ENCODE assay signal across 8 mouse cellular contexts in the genomic region with DNA sequence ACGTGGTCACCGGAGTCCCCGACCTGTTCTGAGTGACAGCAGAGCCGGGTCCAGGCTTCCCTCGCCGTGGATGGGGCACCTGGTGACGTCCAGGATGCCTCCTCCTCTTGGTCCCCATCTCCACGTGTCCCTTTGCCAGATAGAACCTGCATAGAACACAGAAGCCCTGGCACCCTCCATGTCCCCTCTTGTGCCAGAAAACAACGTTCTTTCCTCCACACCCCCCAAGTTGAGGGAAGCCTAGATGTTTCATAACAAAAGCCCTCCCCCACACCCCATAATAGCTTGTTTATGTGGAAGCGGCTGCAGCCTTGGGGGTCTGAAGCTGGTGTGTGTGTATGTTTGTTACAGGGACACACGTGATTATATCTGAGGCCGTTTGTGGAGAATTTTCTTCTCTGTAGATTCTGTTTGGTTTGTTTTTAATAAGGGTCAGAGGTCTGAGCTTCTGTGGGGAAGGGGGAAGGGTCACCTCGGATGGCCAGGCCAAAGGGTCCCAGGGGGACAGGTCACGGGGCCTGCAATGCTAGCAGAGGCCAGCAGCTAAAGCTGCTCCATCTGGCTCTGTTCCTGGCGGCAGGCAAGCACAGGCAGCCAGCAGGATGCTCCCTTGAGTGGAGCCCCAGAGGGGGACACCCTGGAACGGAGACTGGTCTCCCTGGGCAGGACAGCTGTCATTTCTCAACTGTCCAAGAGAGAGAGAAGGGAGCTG.
A peak's percentile ranks its signal among the peaks of the same experiment; 100 is the strongest.
DNase-seq lines count a peak whose midpoint lies in the region; ATAC-seq lines count a peak whose summit lies in the region.

No protein-coding gene starts in this region.

- peak overlapping the region; percentile 100 for H3K27ac ChIP-seq in hindbrain, embryonic 12.5 days

- H3K27me3 ChIP-seq in hindbrain, embryonic 12.5 days: no peaks in the 10 kb centered on the region

- no peaks in the 10 kb centered on the region for H3K9me3 ChIP-seq in hindbrain, embryonic 12.5 days (replicated peaks)

- H3K4me1 ChIP-seq in hindbrain, embryonic 12.5 days: peaks cover 73% of the 10 kb centered on the region

- H3K4me2 ChIP-seq in hindbrain, embryonic 12.5 days (replicated peaks): peak overlapping the region; percentile 62

- 2% methylated on average over 16 of the region's 16 CpGs for WGBS in hindbrain, embryonic 12.5 days

- no peaks in the 10 kb centered on the region for H3K36me3 ChIP-seq in hindbrain, embryonic 12.5 days

- peak; percentile 77 for DNase-seq in NIH3T3 (ENCODE audit: low read depth)
- DNase-seq in cerebellum, adult 9-10 months: peak; percentile 79
- DNase-seq in gastrocnemius, adult 18-20 months (ENCODE audit: low spot score): peak; percentile 79
- peak; percentile 75 to 79 for DNase-seq in layer of hippocampus, postnatal 14 days (ENCODE audit: low spot score in 2 of 2)
- peak; percentile 71 for DNase-seq in lung, postnatal 14 days
- peak; percentile 75 for DNase-seq in retina, embryonic 14.5 days (ENCODE audit: low spot score)

- H3K4me3 ChIP-seq in hindbrain, embryonic 12.5 days: peak overlapping the region; percentile 32

- ATAC-seq in hindbrain, embryonic 12.5 days (ENCODE audit: low FRiP score): peak; percentile 64
- ATAC-seq in monocyte, adult 5-6 weeks (replicated peaks; ENCODE audit: insufficient number of reproducible peaks, low FRiP score, low TSS enrichment, poor library complexity, severe bottlenecking): no peak; the same call in 1 of the 2 replicates

- peak overlapping the region; percentile 60 for H3K9ac ChIP-seq in hindbrain, embryonic 12.5 days
